Mouse (Mus musculus): ENCODE measurements around the gene Jarid2. TPM values are rescaled to one million over a fixed set of nuclear protein-coding genes. Genes with fewer than 3 reads are reported as not detected.

Gene Jarid2
- polyA plus RNA-seq, 1 experiment from 2014 or later, result 57.9 TPM

DNA sequence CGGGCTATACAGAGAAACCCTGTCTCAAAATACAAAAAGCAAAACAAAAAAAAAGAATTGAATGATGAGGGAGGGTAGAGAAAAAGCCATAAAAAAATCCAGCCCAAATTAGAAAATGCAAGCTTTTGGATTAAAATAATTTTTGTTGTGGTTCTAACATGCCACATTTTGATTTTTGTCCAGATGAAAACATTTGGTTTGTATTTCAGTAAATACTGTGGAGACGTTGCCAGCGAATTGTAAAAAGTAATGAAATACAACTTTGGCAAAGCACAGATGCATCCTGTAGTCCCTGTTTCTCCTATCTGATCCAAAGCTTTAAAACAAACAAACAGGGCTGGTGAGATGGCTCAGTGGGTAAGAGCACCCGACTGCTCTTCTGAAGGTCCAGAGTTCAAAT is 151.7 kb downstream of the Jarid2 start:
- Histone ChIP-seq H3K27ac (replicated peaks) (no peak overlapping the region), H3K36me3 (peaks cover 15% of the 10 kb centered on the region), H3K9ac (no peak overlapping the region), H3K9me3 (no peaks in the 10 kb centered on the region), H3K4me1 (replicated peaks) (peaks cover 45% of the 10 kb centered on the region), H3K27me3 (no peaks in the 10 kb centered on the region), H3K4me3 (no peak overlapping the region), H3K4me2 (no peak overlapping the region)
- ATAC-seq (ENCODE audit: low read depth), result no peak
- 82% methylated on average over 4 of the region's 4 CpGs for WGBS

DNA sequence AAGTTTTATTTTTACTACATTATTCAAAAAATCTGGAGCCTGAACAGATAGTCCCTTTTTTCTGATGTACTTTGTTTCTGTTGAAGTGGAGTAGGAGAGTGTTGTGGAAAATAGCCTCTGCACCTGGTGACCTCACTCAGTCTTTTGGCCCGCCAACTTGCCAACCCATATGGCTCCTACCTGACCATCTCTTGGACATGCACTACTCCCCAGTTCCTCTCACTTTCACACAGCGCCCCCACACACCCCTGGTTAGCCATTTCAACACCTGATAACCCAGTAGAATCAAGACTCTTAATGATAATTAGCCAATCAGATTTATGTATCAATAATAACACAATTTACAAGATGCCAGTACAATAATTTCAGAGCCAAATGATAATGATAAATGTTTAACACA is 156.9 kb downstream of the Jarid2 start:
- peaks cover 21% of the 10 kb centered on the region for H3K4me1 ChIP-seq (replicated peaks)
- H3K27ac ChIP-seq (replicated peaks), result no peak overlapping the region
- no peak overlapping the region for H3K4me3 ChIP-seq
- no peaks in the 10 kb centered on the region for H3K27me3 ChIP-seq
- H3K4me2 ChIP-seq, result no peak overlapping the region
- no peaks in the 10 kb centered on the region for H3K9me3 ChIP-seq
- no peak for ATAC-seq (ENCODE audit: low read depth)
- peaks cover 35% of the 10 kb centered on the region for H3K36me3 ChIP-seq
- WGBS, result 94% methylated on average over 2 of the region's 2 CpGs
- no peak overlapping the region for H3K9ac ChIP-seq

DNA sequence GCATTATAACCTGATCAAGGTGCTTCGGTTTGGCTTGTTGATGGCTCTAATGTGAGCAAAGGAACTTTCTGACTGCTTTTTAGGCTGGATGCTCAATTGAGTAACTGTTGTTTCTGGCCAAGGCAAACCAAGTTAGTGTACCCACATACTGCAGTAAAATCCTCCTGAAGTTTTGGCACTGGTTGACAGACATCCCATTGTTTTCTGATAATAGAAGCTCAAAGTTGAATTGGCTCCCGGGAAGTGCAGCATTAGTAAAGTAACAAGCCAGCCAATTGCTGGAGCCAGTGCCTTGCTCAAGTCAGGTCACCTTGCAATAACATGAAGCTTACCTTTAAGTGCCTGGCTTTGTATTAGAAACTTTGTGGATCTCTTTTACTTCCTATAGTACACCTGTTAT is 161.3 kb downstream of the Jarid2 start:
- Histone ChIP-seq H3K4me1 (replicated peaks) (peaks cover 29% of the 10 kb centered on the region), H3K9me3 (no peaks in the 10 kb centered on the region), H3K4me3 (no peak overlapping the region), H3K9ac (no peak overlapping the region), H3K36me3 (peaks cover 37% of the 10 kb centered on the region), H3K27me3 (no peaks in the 10 kb centered on the region), H3K27ac (replicated peaks) (no peak overlapping the region), H3K4me2 (no peak overlapping the region)
- WGBS, result 54% methylated on average over 2 of the region's 2 CpGs
- ATAC-seq (ENCODE audit: low read depth), result no peak

DNA sequence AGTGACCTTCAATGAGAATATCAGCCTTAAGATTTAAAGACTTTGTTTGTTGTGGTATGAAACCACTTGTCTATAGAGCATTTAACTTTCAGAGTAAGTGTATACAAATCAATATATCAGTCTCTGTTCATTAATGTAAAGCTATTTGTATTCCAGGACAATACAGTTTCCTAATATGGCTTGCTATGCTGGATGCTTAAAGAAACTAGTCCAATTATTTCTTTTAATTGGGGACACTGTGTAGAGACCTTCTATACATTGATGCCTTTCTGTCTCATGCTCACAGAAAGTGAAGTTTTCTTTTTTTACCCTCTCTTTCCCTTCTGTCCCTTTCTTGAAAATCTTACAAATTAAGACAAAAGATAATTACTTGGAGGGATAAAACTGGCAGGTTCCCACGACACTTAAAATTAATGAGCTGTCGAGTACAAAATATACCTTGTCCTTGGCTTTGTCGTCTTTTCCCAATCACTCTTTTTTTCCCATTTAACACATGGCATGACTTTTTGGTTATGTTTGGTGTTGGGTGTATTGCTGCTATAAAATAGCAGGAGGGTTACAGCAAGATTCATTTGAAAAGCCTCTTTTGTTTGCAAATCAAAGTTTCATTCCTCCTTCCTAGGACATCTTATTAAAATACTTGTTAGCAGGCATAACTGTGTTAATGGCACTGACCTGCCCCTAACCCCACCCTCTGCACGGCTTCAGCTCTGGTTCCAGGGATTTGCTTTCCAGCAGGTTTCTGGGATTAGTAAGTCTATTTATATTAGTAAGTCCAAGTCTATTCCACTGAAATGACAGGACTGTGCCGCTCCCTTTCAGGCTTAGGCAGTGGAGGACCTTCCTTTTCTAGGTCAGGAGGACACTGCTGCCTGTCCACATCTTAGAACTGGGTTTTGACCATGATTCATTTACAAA is 162.8 kb downstream of the Jarid2 start:
- no peaks in the 10 kb centered on the region for H3K27me3 ChIP-seq
- WGBS, result 27% methylated on average over 5 of the region's 5 CpGs
- H3K27ac ChIP-seq (replicated peaks), result no peak overlapping the region
- H3K4me2 ChIP-seq, result no peak overlapping the region
- no peak overlapping the region for H3K9ac ChIP-seq
- H3K36me3 ChIP-seq, result peaks cover 39% of the 10 kb centered on the region
- no peak overlapping the region for H3K4me3 ChIP-seq
- ATAC-seq (ENCODE audit: low read depth), result peak; percentile 32; the same call in 1 of the 2 replicates
- peaks cover 29% of the 10 kb centered on the region for H3K4me1 ChIP-seq (replicated peaks)
- no peaks in the 10 kb centered on the region for H3K9me3 ChIP-seq

DNA sequence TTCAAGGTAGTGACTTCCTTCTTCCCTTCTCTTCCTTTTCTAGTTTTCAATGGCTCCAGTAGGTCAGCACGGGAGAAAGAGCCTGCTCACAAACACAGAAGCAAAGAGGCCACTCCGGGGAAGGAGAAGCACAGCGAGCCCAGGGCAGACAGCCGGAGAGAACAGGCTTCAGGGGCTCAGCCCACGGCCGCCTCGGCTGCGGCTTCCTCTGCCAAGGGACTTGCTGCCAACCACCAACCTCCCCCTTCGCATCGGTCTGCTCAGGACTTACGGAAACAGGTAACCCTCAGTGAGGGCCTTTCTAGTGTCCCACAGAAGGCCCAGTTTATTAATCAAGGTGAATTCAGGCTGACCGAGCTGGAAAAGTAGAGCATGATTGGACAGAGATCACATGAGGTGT is 166.9 kb downstream of the Jarid2 start:
- ATAC-seq (ENCODE audit: low read depth), result no peak
- peaks cover 55% of the 10 kb centered on the region for H3K36me3 ChIP-seq
- H3K4me2 ChIP-seq, result no peak overlapping the region
- H3K4me1 ChIP-seq (replicated peaks), result peaks cover 23% of the 10 kb centered on the region
- H3K4me3 ChIP-seq, result no peak overlapping the region
- no peak overlapping the region for H3K27ac ChIP-seq (replicated peaks)
- no peak overlapping the region for H3K9ac ChIP-seq
- 92% methylated on average over 12 of the region's 12 CpGs for WGBS
- H3K9me3 ChIP-seq, result no peaks in the 10 kb centered on the region
- H3K27me3 ChIP-seq, result no peaks in the 10 kb centered on the region

DNA sequence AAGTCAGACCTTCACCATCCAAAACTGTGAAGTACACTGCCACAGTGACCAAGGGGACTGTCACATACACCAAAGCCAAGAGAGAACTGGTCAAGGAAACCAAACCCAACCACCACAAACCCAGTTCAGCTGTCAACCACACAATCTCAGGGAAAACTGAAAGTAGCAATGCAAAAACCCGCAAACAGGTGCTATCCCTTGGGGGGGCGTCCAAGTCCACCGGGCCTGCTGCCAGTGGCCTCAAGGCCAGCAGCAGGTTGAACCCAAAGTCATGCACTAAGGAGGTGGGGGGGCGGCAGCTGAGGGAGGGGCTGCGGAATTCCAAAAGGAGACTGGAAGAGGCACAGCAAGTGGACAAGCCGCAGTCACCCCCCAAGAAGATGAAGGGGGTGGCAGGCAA is 173.0 kb downstream of the Jarid2 start:
- Histone ChIP-seq H3K9ac (no peak overlapping the region), H3K4me1 (replicated peaks) (peaks cover 12% of the 10 kb centered on the region), H3K36me3 (peaks cover 80% of the 10 kb centered on the region), H3K27me3 (no peaks in the 10 kb centered on the region), H3K9me3 (no peaks in the 10 kb centered on the region), H3K27ac (replicated peaks) (no peak overlapping the region), H3K4me3 (no peak overlapping the region), H3K4me2 (no peak overlapping the region)
- WGBS, result 91% methylated on average over 6 of the region's 6 CpGs
- no peak for ATAC-seq (ENCODE audit: low read depth)

DNA sequence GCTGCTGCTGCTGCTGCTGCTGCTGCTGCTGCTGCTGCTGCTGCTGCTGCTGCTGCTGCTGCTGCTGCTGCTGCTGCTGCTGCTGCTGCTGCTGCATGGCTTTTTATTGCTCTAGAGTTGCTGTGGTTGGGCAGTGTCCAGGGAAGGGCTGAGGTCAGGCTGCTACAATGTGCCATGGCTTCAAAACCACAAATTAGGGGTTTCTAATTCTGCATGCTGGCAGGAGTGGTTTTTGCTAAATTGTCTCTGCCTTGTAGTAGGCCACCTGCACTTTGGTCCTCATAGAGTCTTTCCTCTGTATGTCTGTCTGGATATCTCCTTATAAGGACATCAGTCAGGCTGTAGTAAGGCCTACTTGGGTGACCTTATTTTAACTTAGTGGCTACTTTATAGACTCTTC is 174.1 kb downstream of the Jarid2 start:
- H3K27me3 ChIP-seq, result no peaks in the 10 kb centered on the region
- H3K4me3 ChIP-seq, result no peak overlapping the region
- peaks cover 23% of the 10 kb centered on the region for H3K4me1 ChIP-seq (replicated peaks)
- no peak overlapping the region for H3K4me2 ChIP-seq
- peaks cover 80% of the 10 kb centered on the region for H3K36me3 ChIP-seq
- no peaks in the 10 kb centered on the region for H3K9me3 ChIP-seq
- no peak overlapping the region for H3K27ac ChIP-seq (replicated peaks)
- no peak overlapping the region for H3K9ac ChIP-seq
- no peak for ATAC-seq (ENCODE audit: low read depth)

DNA sequence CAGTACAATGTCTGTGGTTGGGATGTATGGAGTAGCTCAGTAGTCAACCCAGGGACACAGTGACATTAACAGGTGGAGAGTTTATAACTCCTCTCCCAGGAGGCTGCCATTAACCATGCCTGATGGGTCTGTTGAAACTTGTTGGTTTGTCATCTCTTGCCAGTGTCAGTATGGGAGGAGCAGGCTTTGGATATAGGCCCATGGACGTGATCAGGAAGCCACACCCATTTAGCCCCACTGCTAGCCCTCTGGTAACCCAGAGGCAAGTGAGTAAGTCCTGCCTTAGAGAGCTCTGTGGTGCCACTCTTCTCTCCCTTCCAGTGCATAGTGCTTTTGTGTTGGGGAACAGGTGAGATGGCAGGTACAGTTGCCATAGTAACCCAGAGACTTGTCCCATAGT is 175.0 kb downstream of the Jarid2 start:
- Histone ChIP-seq H3K27me3 (no peaks in the 10 kb centered on the region), H3K4me3 (no peak overlapping the region), H3K27ac (replicated peaks) (no peak overlapping the region), H3K9ac (no peak overlapping the region), H3K4me1 (replicated peaks) (peaks cover 28% of the 10 kb centered on the region), H3K4me2 (no peak overlapping the region), H3K9me3 (no peaks in the 10 kb centered on the region), H3K36me3 (peaks cover 80% of the 10 kb centered on the region)
- ATAC-seq (ENCODE audit: low read depth), result no peak
- 71% methylated on average over 1 of the region's 1 CpGs for WGBS

DNA sequence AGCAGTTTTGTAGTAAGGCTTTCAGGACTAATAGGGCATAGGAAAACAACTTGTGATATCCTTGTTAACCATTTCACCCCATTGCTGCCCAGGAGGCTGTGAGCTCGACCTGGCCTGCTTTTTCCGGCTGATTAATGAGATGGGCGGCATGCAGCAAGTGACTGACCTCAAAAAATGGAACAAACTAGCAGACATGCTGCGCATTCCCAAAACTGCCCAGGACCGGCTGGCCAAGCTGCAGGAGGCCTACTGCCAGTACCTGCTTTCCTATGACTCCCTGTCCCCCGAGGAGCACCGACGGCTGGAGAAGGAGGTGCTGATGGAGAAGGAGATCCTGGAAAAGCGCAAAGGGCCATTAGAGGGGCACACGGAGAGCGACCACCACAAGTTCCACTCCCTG is 176.9 kb downstream of the Jarid2 start:
- H3K4me3 ChIP-seq, result no peak overlapping the region
- H3K9me3 ChIP-seq, result no peaks in the 10 kb centered on the region
- no peaks in the 10 kb centered on the region for H3K27me3 ChIP-seq
- WGBS, result 91% methylated on average over 11 of the region's 11 CpGs
- no peak overlapping the region for H3K9ac ChIP-seq
- ATAC-seq (ENCODE audit: low read depth), result no peak
- H3K36me3 ChIP-seq, result peaks cover 86% of the 10 kb centered on the region
- H3K4me2 ChIP-seq, result no peak overlapping the region
- peaks cover 25% of the 10 kb centered on the region for H3K4me1 ChIP-seq (replicated peaks)
- H3K27ac ChIP-seq (replicated peaks), result no peak overlapping the region

DNA sequence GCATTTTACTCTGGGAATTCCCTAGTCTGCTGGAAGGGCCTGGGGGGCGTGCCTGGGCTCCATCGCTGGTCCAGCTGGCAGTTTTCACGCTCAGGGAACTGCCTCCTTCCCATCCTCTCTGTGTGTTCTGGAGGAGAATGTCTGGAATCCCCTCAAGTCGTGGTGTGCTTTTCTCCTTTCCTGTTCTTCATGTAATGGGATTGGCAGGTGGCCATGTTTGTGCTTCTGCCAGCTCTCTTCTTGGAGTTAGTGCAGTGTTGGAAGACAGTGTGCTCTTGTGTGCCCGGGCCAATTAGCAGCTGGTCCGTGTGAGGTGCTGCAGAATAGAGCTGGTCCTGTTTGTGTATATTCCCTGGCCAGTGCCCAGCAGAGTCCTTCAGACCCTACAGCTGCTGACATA is 178.4 kb downstream of the Jarid2 start:
- no peak overlapping the region for H3K9ac ChIP-seq
- H3K36me3 ChIP-seq, result peaks cover 91% of the 10 kb centered on the region
- no peaks in the 10 kb centered on the region for H3K9me3 ChIP-seq

DNA sequence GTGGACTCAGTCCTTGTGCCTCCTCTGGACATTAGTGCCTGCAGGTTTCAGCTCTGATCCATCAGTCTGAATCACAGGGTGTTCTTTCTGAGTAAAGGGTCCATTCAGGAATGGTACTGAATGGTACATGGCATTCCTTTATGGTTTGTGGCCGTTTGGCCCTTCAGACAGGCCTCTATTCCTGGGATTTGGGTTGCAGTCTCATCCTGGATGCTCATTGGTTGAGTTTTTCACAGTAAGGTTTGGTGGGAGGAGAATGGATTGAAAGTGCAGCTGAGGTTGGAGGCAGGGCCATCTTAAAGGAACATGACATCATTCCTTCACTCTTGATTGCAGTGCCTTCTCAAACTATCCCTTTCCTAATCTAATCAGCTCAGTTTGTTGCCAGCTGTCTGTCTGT is 179.5 kb downstream of the Jarid2 start:
- WGBS, result 7% methylated on average over 1 of the region's 1 CpGs
- H3K27ac ChIP-seq (replicated peaks), result 0 out of 2 replicates have a peak overlapping the region, but pooled peaks have one; percentile 13
- ATAC-seq (ENCODE audit: low read depth), result no peak

More for the DNA sequence above, 178.4 kb downstream of the Jarid2 start:
- H3K27me3 ChIP-seq, result no peaks in the 10 kb centered on the region
- WGBS, result 38% methylated on average over 6 of the region's 6 CpGs
- peak overlapping the region; percentile 77 for H3K27ac ChIP-seq (replicated peaks)
- ATAC-seq (ENCODE audit: low read depth), result peak; percentile 91
- no peak overlapping the region for H3K4me2 ChIP-seq
- peaks cover 32% of the 10 kb centered on the region for H3K4me1 ChIP-seq (replicated peaks)
- no peak overlapping the region for H3K4me3 ChIP-seq

DNA sequence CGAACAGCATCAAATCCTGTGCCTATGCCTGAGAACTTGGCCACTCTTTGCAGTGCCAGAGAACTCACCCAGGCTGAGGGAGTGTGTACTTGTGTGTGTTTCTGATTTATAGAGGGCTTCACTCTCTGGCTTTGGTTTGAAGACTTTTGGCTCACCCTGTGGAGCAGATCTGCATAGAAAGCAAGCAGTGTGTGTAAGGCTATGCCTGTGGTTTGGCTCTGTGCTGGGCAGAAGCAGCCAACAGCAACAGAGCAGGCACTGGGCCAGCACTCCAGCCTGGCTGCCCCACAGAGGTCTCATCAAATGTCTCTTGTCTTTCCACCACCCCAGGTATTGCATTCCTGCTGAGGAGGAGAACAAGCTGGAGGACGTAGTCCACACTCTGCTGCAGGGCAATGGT is 183.6 kb downstream of the Jarid2 start:
- peak; percentile 60 for ATAC-seq (ENCODE audit: low read depth)
- Histone ChIP-seq H3K9ac (no peak overlapping the region), H3K4me1 (replicated peaks) (peaks cover 24% of the 10 kb centered on the region), H3K27me3 (no peaks in the 10 kb centered on the region), H3K4me3 (no peak overlapping the region), H3K9me3 (no peaks in the 10 kb centered on the region), H3K27ac (replicated peaks) (peak overlapping the region; percentile 33; the same call in 1 of the 2 replicates), H3K36me3 (peaks cover 99% of the 10 kb centered on the region), H3K4me2 (no peak overlapping the region)
- 64% methylated on average over 2 of the region's 2 CpGs for WGBS

More for the DNA sequence above, 179.5 kb downstream of the Jarid2 start:
- Histone ChIP-seq H3K4me3 (no peak overlapping the region), H3K4me1 (replicated peaks) (peaks cover 37% of the 10 kb centered on the region), H3K4me2 (no peak overlapping the region), H3K9ac (no peak overlapping the region), H3K27me3 (no peaks in the 10 kb centered on the region), H3K36me3 (peaks cover 93% of the 10 kb centered on the region), H3K9me3 (no peaks in the 10 kb centered on the region)

DNA sequence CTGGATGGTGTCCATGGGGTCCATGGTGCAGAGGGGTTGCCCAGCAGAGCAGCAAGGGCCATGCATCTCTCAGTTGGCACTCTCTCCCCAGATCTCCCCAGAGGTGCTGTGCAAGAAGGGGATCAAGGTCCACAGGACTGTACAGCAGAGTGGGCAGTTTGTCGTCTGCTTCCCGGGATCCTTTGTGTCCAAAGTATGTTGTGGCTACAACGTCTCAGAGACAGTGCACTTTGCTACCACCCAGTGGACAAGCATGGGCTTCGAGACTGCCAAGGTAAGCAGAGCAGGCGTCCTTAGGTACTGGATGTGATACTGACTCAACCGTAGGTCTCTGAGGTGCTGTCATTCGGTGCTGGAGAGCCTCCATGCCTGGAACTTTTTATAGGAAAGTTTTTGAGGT is 184.3 kb downstream of the Jarid2 start:
- no peak overlapping the region for H3K4me3 ChIP-seq
- H3K36me3 ChIP-seq, result peaks cover 99% of the 10 kb centered on the region
- H3K9ac ChIP-seq, result no peak overlapping the region
- 0 out of 2 replicates have a peak overlapping the region, but pooled peaks have one; percentile 33 for H3K27ac ChIP-seq (replicated peaks)
- no peaks in the 10 kb centered on the region for H3K9me3 ChIP-seq
- no peaks in the 10 kb centered on the region for H3K27me3 ChIP-seq
- peaks cover 18% of the 10 kb centered on the region for H3K4me1 ChIP-seq (replicated peaks)
- no peak overlapping the region for H3K4me2 ChIP-seq
- ATAC-seq (ENCODE audit: low read depth), result no peak
- WGBS, result 63% methylated on average over 7 of the region's 7 CpGs
